Mouse (Mus musculus) left cerebral cortex, adult 11 months (tissue): ENCODE results near the gene Tal1.

ENCODE experiments used
- DNase-seq: peaks from one replicate; pipeline ENCODE4 v3.0.0; 2022; ENCODE audit warnings: low spot score

Tal1 gene

DNA sequence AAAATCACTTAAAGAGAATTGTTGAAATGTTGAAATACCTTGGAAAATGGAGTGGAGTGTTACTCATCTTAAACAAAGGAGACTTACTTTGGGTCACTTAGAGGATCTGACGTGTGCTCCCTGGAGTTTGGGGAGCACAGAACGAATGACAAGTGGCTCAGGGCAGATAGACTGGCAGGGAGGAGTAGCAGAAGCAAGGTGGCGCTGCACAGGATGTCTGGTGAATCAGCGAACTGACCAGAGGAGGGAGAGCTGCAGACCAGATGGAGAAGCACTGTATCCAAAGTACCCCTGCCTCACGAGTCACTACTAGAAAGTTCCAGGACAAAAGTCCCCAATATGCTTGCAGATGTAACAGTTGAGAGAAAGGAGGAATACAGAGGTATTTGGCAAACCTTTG lies 57.0 kb downstream of the Tal1 start:
- DNase-seq = no peak

DNA sequence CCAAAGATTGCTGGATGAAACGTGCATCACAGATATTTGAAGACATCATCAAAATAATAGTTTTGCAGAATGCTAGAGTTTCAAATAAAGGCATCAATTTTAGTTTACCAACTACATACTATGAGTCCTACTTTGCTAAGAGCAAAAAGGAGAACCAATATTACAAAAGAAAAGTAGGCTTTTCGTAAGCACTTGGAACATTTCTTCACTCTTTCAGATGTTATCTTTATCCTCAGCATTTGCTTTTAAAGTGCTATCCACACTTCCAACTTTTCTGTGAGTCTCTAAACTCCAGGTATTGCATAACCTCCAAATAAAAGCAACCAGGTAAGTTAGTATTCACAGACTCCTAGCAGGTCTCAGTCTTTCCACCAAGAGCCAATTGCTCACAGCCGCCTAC lies 63.4 kb downstream of the Tal1 start:
- DNase-seq = no peak

DNA sequence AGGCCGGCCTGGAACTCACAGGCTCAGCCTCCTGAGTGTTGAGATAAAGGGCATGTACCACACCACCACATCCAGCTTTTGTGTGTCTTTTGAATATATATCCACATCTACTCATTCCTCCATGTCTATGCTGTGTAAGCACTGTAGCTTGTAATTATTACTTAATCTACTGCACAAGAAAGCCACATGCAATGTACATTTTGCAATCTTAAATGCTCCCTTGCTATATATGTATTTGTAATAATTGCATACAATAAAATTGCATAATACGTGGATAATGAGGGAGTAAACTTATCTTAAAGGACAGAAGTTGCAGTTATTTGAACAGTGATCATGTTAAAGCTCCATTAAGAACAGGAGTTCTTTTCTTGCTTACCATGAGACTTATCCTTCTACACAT lies 64.9 kb downstream of the Tal1 start:
- DNase-seq = no peak
